Mouse (Mus musculus): ENCODE measurements at regions not wholly inside any gene's neighbourhood (a gene's known extent, or its start where the extent isn't known, plus 50 kb on each side); places are given as distances from the start of the nearest gene placed in this dataset.
A peak's percentile ranks its signal among the peaks of the same experiment; 100 is the strongest.

DNA sequence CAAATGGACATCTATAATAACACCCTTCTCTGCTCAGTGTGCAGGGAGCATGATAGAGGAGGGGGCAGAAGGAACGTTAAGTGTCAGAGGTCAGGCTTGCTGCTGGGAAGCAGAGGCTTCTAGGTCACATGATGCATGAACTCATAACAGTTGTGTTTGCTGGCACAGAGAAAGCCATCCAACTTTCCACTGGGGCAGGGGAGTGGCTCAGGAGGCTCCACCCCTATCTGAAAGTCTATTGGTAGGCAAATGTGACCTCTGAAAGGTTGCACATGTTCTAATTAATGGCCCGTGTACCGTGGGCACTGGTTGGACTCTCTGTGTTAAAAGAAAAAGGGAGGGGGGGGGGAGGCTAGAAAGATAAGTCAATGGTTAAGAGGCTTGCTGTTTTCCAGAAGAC is 224.6 kb downstream of the Slc16a7 start:
- DNase-seq (ENCODE audit: low read depth, low spot score), result no peak

DNA sequence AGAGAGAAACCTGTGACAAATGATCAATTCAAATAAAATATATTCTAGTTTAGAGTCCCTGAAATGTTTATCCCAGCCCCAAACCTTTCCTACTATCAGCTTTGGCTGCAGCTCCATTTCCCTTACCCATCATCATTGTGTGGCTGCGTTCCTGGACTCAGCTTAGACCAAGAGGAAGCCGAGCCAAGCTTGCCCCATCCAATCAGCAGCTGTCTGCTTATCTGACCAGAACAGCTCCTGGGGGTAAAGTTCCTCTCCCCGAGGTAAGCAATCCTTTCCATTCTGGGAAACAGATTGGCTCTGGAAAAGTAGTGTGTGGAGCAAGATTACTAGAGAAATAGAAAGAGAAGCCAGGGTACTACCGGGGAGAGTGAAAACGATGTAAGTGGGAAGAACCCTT is 228.2 kb downstream of the Slc16a7 start:
- no peak for DNase-seq (ENCODE audit: low read depth, low spot score)

DNA sequence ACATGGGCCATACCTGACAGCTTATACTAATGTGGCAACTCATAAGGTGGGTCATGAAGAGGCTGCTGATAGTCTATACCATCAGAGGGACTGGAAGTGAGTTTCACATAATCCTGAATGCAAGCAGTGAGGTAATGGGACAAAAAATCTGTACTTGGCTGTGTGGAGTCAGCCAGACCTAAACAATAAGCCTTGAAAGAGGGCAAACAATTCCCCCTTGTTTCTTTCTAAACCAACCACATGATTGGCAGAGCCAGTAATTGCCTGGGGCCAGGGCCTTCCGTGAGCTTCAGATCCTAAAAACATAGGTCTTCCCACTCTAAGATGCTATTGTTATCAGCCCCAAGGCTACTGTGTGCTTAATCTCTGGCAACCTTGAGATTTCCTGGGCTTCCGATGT is 240.5 kb downstream of the Slc16a7 start:
- DNase-seq (ENCODE audit: low read depth, low spot score), result no peak

DNA sequence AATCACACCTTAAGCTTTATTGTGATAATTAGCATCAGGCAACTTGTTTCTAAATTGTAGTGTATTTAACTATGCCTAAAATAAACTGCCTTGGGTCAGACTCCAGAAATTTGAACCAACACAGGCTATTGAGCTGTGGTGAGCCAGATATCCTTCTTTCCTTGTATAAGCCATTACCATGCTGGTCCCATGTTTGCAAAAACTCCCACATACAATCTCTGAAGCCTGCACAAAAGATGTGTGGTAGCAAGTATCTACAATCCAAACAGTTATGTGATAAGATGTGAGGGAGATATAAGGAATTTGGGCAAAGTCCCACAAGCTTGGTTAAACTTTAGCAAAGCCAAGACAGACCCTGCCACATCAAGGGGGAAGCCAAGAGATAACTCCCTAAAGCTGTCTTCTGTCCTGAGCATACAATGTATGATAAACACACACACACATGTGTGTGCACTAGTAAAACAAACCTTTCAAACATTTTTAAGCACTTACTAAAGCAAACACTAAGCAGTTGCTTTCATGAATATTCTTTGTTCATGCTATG is 242.0 kb downstream of the Slc16a7 start:
- DNase-seq (ENCODE audit: low read depth, low spot score), result no peak

DNA sequence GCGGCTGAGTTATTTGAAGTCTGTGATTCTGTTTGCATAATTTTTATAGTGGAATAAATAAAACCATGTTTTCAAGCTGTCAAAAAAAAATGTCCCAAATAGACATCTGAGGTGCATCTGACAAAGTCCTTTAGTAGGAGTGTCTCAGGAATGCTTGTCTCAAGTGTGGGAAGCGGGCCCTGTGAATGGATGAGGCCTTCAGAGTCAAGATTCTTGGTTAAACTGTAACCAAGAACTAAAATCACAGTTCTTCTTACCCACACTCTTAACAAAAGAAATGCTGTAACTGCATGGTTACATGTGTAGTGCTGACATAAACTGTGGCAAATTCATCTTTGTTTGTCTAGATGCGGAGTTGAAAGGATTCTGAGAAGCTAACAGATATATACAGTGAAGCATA is 242.9 kb downstream of the Slc16a7 start:
- no peak for DNase-seq (ENCODE audit: low read depth, low spot score)

DNA sequence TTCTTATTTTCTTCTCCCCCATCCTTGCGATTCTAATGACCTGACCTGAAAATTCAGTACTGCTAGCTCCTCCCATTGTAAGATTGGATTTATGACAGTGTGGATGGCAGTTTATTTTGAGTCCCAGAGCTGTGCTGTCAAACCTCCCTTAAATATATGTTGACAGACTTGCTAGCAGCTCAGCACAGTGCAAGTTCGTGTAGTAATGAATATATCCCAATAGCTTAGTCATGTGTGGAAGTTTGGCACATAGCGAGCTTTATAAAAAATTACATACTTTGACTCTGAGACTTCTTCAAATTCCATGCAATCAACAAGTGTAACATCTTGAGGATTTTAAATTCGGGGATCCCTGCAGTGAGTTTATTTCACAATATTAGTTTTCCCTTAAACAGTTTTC is 243.5 kb downstream of the Slc16a7 start:
- no peak for DNase-seq (ENCODE audit: low read depth, low spot score)

DNA sequence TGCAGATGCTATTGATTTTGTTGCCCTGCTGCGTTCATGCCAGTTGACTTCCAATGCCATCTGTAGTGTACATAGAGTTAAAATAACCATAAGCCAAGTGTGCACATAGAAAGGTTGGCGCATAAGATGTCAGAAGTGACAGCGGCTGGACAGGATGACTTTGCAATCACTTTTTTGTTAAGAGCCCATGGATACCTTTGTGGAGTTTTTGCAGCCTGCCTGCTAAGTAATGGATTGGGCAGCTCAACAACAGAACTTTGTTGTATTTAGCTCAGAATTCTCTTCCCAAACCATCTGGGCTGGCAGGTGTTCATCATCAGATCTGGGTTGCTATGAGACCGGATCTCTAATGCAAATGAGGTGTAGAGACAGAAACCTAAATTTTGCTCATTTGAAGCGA is 267.5 kb downstream of the Slc16a7 start:
- DNase-seq (ENCODE audit: low read depth, low spot score), result no peak

DNA sequence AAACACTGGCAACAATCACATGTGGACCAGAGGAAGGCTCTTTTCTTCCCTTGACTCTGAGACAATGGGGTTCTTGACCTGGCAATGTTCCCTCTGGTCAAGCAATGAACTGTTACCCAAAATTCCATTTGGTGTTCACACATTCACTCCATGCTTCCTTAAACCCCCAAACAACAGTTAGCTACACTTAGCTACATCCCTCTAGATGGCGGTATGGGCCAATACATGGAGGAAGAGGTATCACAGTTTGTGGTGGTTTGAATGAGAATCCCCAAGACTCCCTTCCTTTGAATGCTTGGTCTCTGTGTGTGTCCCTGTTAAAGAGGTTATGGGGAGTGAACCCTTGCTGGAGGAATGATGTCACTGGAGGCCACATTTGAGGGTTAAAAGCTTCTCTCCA is 274.9 kb downstream of the Slc16a7 start:
- peak; percentile 4 for DNase-seq (ENCODE audit: low read depth, low spot score)

DNA sequence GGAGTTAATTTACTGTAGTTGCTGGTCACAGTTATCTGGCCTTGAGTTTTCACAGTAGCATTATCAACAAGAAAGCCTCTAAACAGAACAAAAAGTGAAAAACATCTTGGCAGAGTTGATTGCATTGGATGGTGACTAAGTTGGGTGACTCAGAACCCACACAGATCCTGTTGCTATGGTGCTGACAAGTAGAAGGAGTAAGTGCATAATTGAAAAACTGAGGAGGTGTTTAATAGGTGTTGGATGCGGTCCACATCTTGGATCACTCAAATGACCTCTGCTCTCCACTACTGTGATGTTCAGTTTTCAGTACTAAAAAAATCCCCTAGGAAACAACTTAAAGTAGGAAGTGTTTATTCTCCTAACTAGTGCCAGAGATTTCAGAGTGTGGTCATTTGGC is 280.3 kb downstream of the Slc16a7 start:
- DNase-seq (ENCODE audit: low read depth, low spot score), result no peak

DNA sequence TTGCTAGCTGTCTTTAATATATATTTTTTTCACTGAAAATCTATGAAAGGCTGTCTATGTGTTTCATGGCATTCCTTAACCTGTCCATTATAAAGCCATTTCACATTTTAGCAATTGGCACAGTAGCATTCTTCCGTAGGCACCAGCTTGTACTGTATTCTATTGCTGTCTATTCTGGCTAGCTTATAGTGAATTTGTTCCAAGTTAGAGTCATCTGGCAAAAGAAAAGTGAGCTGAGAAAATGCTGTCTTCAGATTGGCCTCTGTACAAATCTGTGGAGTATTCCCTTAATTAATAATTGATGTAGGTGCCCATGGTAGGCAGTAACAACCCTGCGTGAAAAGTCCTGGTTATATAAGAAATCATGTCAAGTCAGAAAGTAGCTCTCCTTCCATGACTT is 304.3 kb downstream of the Slc16a7 start:
- no peak for DNase-seq (ENCODE audit: low read depth, low spot score)

DNA sequence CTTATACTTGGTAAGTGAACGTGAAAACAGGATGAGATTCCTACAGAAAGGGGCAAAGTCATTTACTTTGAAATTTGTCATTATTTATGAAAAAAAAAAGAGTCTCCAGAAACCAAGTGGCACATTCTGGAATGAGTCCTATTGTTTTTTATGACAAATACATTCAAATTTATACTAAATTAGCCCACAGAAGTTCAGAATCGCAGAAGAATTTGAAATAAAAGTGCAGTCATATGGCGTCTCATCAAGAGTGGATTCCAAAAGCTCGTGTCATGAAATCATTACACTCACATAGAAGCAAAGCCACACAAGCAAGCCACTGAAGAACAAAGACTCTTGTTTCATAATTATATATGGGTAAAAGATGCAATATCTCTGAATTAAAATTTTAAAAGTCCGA is 316.9 kb downstream of the Slc16a7 start:
- DNase-seq (ENCODE audit: low read depth, low spot score), result no peak

DNA sequence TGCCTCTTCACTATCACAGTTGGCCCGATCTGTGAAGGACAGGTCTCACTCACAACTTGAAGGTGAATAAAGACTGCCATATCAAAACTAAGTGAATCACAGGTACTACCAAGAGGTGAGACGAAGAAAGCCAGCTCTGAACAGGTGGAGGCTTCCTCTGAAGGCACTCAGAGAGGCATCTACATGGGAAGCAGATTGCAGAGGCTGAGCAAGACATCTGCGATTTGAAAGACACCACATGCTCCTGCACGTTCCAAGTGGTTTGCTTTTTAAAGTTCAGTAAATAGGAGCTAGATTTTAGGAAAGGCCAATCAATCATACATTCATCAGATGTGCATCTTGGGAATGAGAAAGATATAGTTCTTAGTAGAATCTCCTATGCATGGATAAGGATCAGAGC is 319.0 kb downstream of the Slc16a7 start:
- DNase-seq (ENCODE audit: low read depth, low spot score), result no peak

DNA sequence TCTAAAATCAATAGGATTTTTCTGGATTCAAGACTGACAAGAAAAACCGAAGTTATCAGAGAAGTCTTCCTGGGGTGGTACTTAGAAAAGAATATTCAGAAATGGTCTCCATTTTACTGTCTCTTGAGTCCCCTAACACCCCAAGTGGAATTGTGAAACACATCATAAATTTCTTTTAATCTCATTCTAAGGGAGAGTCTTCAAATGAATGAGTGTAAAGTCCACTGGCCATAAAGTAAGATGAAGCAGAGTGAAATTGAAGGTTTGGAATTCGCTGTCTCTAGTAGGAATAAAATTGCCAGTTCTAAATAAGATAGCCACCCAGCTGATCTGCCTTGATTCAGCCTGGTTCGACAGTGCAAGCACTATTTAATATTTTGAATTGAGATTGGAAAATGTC is 350.0 kb downstream of the Slc16a7 start:
- no peak for DNase-seq (ENCODE audit: low read depth, low spot score)

DNA sequence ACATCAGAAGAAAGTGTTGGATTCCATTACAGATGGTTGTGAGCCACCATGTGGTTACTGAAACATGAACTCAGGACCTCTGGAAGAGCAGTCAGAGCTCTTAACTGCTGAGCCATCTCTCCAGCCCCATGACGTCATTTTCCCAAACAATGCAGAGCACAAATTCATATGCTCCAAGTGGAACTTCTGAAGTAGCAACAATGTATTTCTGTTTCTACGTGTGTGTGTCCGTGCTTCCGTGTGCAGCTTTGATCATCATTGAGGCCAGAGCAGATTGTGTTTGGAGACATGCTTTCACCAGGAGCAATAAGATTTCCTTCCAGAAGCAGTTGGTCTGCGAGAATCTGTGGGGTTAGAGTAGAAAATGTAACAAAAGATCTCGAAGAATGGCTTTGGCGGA is 353.6 kb downstream of the Slc16a7 start:
- DNase-seq (ENCODE audit: low read depth, low spot score), result no peak

DNA sequence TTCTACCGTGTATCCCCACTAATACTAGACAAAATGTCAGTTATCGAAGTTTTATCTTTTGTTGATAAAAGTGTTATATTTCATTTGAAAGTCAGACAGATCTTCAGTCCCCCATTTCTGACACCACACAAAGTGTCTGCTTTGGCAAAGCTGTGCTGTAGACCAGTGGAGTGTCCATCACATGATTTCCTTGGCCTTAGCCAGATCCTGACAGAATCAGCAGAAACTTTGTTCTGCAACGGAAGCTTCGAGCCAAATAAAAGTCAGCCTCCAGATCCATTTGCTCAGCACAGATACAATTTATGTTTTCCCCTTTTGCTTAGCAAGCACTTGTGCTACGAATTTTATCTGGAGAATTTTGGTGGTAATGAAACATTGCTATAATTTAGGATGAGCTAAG is 360.9 kb downstream of the Slc16a7 start:
- DNase-seq (ENCODE audit: low read depth, low spot score), result no peak

DNA sequence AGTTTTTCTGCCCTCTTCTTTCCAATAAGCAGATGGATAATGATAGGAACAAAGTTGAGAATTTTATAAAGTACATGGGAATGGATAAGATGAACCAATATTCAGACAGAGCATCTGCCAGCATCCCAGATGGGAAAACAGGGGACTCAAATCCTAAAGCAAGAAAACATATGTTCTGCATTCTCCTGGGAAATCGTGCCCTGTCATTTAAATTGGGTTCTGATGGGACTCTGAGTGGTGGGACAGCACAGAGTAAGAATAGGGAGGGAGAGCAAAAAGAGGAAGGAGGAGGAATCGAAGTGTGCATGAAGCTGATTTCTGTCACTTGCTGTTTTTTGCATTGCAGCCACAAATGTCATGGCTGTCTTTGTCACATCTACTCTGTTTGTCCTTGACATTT is 362.4 kb downstream of the Slc16a7 start:
- DNase-seq (ENCODE audit: low read depth, low spot score), result no peak
